ENCODE assay signal across 23 mouse cellular contexts in genomic region chrX:73506577-73506976, GRCm38 (mm10). TPM values are rescaled to one million over a fixed set of nuclear protein-coding genes. Genes with fewer than 3 reads are reported as not detected.
A peak's percentile ranks its signal among the peaks of the same experiment; 100 is the strongest.
DNase-seq lines count a peak whose midpoint lies in the region; ATAC-seq and TF ChIP-seq lines count a peak whose summit lies in the region.
"Had no signal": no experiment of that assay in that cellular context is flagged by ENCODE, and none has a peak within 500 bp of the region (broad histone marks: within the 10 kb centered on the region; RNA-seq: fewer than 3 reads in every experiment).

No protein-coding gene starts in this region.

- DNase-seq in cerebellum, adult 18-20 months = peak; percentile 85 to 92
- DNase-seq in cerebellum, adult 9-11 months = peak; percentile 95
- DNase-seq in cerebellum, postnatal 36 days = peak; percentile 90 to 92
- DNase-seq in layer of hippocampus, adult 11-12 months (ENCODE audit: low spot score) = no peak
- DNase-seq in thymus, adult 2 months = no peak
- DNase-seq in thymus, adult 18-20 months = no peak
- DNase-seq: adrenal gland, postnatal 14 days; gastrocnemius, adult 2 months; gastrocnemius, postnatal 36 days; heart, adult 18-20 months; heart, postnatal 10 days; heart, postnatal 4 days; kidney, adult 11 months had no signal

- H3K27me3 ChIP-seq in thymus, adult 2 months (ENCODE audit: control insufficient read depth, insufficient read depth, low read length) = no peaks in the 10 kb centered on the region; the same call in 1 of the 2 replicates
- H3K27me3 ChIP-seq: CH12.LX had no signal

- no peak overlapping the region for H3K27ac ChIP-seq in thymus, adult 2 months (ENCODE audit: control insufficient read depth, insufficient read depth, low read length)
- H3K27ac ChIP-seq: embryonic facial prominence, embryonic 10.5 days; gastrocnemius, adult 2 months; heart, embryonic 10.5 days; hindbrain, embryonic 12.5 days had no signal

- WGBS in thymus, adult 2 months = 94% methylated on average over 4 of the region's 4 CpGs

- ATAC-seq in cerebellum, adult (ENCODE audit: insufficient number of reproducible peaks, low FRiP score, low TSS enrichment) = peak; percentile 67
- ATAC-seq: activated CD4-positive, CD25-positive, alpha-beta regulatory T cell, adult 4 months; forebrain, embryonic 14.5 days; hindbrain, embryonic 16.5 days; inflammation-experienced regulatory T-cells, adult 6 months; Patski had no signal

- H3K36me3 ChIP-seq in thymus, adult 2 months (ENCODE audit: control insufficient read depth, insufficient read depth, low read length) = no peaks in the 10 kb centered on the region
- H3K36me3 ChIP-seq: embryonic facial prominence, embryonic 10.5 days; heart, embryonic 10.5 days; hindbrain, embryonic 12.5 days had no signal

- no peak for TF ChIP-seq CTCF in thymus, adult 2 months (IDR thresholded peaks at IDR 0.05; ENCODE audit: borderline replicate concordance, control insufficient read depth, extremely low read depth, insufficient read depth, low read length, poor library complexity)

- no peaks in the 10 kb centered on the region for H3K4me1 ChIP-seq in thymus, adult 2 months (replicated peaks; ENCODE audit: control insufficient read depth, insufficient read depth, low read length)
- H3K4me1 ChIP-seq: hindbrain, embryonic 12.5 days had no signal

- no peak overlapping the region for H3K4me3 ChIP-seq in thymus, adult 2 months (ENCODE audit: control insufficient read depth, insufficient read depth, low read length)
- H3K4me3 ChIP-seq: embryonic facial prominence, embryonic 10.5 days; gastrocnemius, adult 2 months; heart, embryonic 10.5 days; hindbrain, embryonic 12.5 days had no signal

- no peak for TF ChIP-seq POLR2A in thymus, adult 2 months (IDR thresholded peaks at IDR 0.05; ENCODE audit: control insufficient read depth, extremely low read depth, insufficient read depth, low read length, poor library complexity)

RNA-seq across cellular contexts. Expression of gene Atp2b3, which starts 3.7 kb away (rescaled TPM):
- 0.05 and 0.06 TPM in 2 replicates for polyA plus RNA-seq in thymus, adult 2 months (2012; rRNA removed)
- polyA plus RNA-seq: activated CD4-positive, CD25-positive, alpha-beta regulatory T cell, adult 4 months; inflammation-experienced regulatory T-cells, adult 6 months had no signal

RNA-seq across cellular contexts. Expression of gene Bgn, which starts 23.2 kb away (rescaled TPM):
- 83.6 and 91.6 TPM in 2 replicates for polyA plus RNA-seq in thymus, adult 2 months (2012; rRNA removed)
- polyA plus RNA-seq: activated CD4-positive, CD25-positive, alpha-beta regulatory T cell, adult 4 months had no signal

RNA-seq across cellular contexts. Expression of gene Haus7, which starts 47.7 kb away (rescaled TPM):
- polyA plus RNA-seq in thymus, adult 2 months (2012; rRNA removed) = 20.8 and 21.4 TPM in 2 replicates

Comparison
In these comparisons a context has a peak if more than half of its experiments do, and no peak if none do; other contexts are left out.
1. DNase-seq: peak in cerebellum, adult 18-20 months (2 of 2), cerebellum, adult 9-11 months (single experiment) and cerebellum, postnatal 36 days (2 of 2); none in layer of hippocampus, adult 11-12 months (single experiment), thymus, adult 2 months (single experiment) and thymus, adult 18-20 months (0 of 2).